Mouse (Mus musculus): ENCODE measurements around the gene Gpr135.
A peak's percentile ranks its signal among the peaks of the same experiment; 100 is the strongest.

Gpr135 gene

DNA sequence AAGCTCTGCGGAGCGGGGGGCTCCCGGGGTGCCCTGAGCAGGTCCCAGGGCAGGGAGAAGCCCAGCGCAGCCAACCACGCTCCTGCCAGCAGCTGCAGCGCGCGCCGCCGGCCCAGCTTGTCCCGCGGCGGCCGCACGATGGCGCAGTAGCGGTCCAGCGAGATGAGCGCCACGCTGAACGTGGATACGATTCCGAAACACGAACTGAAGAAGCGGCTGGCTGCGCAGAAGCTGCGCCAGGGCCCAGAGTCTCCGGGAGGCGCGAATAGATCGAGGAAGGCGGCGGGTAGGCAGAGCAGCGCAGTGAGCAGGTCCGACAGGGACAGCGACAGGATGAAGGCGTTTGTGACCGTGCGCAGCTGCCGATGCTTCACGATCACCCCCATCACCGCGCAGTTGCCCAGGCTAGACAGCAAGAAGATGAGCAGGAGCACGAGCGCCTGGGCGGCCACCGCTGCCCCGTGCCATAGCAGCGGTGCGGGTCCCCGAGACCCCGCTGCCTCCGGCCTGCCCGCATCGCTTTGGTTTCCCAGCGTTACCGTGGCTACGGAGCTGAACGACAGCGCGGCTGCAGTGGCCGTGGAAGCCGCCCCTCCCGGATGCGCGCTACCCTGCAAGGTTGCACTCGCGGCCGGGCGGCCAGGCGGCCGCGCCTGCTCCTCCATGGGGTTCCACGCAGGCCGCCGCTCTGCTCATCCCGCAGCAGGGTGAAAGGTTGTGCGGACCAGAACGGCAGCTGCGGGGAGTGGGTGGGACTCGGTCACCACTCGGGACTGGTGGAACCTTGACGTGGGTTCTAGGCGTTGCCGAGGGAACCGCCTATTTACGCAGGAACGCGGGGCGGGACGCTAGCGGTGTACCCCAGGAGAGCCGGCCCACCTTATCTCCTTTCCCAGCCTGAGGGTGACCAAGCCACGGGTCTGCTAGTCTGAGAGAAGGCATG, at the start of gene Gpr135:
Gene Gpr135, minus strand, starts transcription at position 799 of the 943 bp plus-strand sequence.
- DNase-seq (ENCODE audit: low spot score) = peak; percentile 65

DNA sequence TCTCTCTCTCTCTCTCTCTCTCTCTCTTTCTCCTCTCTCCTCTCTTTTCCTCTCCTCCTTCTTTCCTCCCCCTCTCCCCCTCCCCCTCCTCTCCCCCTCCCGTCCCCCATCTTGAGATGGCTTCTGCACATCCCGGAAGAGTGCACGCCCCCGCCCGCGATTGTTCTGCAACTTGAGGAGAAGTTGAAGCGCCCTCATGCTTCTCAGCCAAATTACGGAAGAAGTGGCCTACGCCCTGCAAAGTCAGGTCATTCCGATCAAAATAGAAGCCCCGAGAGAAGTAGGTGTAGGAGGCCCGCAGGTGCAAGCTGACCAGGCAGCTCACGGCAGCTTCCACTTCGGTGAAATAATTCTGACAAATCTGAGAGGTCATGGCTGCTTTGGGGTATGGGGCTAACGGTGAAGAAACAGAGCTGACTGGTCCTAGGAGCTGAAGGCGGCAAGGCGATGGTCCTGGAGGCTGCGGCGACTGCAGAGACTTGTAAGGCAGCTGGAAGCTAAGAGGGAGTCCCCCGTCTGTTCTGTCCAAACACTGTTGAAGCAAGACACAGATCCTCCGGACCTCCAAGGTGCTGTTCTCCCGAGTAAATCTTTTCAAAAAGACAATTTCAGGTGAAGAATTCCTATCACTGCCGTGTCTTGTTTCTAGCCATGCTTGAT, 44.9 kb upstream of the Gpr135 start:
- no peak for DNase-seq (ENCODE audit: low spot score)

DNA sequence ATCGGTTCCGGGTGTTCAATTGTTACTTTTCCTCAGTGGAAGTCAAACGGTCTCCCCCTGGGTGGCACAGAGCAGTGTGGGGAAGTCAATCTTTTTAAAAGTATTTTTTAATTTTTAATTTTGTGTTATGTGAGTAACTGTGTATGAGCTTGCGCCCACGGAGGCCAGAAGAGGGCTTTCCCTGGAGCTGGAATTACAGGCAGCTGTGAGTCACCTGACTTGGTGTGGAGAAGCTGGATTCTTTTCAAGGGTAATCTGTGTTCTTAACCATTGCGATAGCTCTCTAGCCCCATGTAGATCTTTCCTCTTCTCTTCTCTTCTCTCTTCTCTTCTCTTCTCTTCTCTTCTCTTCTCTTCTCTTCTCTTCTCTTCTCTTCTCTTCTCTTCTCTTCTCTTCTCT, 44.2 kb upstream of the Gpr135 start:
- no peak for DNase-seq (ENCODE audit: low spot score)

DNA sequence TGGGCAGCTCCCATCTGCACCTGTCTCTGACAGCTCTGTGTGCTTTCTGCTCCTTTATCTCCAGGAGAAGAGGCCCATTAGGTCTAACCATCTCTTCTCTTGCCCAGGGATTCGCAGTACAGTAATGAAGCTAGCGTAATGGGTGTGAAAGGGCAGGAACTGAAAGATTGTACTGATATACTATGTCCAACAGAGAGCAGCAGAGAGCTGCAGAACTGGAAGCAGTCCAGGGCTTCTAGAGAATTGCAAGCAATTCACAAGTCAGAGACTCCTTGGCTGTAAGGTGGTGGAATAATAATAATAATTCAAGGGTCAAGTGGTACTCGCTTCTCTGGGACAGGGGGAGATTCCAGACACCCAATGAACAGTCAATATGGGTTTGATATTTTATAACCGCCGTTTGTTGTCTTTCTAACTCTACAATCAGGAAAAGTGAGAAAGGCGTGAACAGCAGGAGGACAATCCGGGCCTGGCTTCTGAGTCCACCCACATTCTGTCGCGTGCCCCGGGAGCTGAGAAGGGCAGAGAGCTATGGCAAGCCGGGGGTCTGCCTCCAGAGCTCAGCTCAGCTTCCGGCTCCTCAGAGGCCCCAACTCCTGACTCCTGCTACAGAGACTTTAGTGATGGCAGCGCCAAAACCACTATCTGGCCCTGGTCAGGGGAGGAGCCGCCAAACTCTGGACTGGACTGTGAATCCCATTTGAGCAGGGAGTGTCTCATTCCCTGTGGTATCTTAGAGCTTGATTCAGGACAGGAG, 33.8 kb upstream of the Gpr135 start:
- peak; percentile 33 for DNase-seq (ENCODE audit: low spot score)

DNA sequence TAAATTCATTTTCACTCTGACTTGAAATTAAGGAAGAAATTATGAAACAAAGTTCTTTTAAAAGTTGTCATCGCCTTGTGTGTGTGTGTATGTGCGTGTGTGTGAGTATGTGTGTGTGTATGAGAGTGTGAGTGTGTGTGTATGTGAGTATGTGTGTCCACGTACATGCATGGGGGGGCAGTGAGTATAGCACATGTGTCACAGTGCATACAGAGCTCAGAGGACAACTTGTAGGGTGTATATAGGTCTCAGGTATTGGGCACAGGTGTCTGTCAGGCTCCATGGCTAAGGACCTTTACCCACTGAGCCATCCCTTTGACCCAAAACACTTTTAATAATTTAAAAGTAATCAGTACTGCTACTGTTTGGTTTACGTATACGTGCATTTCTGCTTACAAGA, 33.1 kb upstream of the Gpr135 start:
- no peak for DNase-seq (ENCODE audit: low spot score)

DNA sequence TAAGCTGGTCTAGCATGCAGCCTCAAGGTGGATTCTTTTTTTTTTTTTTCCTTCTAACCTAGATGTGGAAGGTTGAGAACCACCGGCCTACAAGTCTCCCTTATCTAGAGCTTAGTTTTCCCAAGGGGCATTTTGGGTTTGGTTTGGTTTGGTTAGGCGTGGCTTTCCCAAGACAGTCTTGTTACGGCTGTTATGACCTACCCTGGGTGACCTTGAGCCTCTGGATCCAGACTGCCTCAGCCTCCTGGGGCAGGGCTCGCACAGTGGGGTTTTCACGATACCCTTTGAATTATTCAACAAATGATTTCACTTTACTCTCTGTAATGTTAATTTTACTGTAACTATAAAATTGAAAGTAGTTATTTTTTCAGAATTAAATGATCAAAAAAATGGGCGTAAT, 31.9 kb upstream of the Gpr135 start:
- DNase-seq (ENCODE audit: low spot score) = no peak

DNA sequence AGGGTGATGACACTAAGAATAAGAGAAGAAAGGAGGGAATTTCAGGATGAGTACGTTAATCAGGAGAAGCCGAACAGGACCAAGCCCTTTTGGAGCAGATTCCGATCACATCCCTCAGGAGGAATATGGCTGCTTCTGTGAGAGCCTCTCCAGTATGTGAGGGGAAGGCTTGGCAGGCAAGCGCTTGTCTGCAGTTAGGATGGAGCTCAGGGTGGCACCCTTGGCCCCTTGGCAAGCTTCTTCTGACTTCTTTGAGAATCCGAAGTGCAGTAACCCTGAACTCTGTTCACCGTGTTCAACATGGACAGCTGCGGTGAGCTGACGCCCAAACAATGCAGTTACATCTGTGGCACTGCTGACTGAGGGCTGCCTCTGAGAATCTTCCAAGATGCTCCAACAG, 26.0 kb upstream of the Gpr135 start:
- no peak for DNase-seq (ENCODE audit: low spot score)

DNA sequence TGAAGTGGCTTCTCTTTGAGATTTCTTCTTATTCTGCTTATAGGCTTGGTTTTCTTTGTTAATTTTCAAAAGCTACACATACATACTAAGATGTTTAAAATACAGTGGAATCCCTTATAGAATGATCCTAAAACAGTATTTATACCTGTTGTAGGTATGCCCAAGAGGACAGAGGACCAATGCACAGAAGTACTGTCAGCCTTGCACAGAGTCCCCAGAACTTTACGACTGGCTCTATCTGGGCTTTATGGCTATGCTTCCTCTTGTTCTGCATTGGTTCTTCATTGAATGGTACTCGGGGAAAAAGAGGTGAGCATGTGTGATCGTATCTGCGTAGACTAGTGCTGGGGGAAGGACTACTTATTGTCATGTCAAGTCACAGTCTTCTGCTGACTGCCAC, 18.9 kb upstream of the Gpr135 start:
- no peak for DNase-seq (ENCODE audit: low spot score)

DNA sequence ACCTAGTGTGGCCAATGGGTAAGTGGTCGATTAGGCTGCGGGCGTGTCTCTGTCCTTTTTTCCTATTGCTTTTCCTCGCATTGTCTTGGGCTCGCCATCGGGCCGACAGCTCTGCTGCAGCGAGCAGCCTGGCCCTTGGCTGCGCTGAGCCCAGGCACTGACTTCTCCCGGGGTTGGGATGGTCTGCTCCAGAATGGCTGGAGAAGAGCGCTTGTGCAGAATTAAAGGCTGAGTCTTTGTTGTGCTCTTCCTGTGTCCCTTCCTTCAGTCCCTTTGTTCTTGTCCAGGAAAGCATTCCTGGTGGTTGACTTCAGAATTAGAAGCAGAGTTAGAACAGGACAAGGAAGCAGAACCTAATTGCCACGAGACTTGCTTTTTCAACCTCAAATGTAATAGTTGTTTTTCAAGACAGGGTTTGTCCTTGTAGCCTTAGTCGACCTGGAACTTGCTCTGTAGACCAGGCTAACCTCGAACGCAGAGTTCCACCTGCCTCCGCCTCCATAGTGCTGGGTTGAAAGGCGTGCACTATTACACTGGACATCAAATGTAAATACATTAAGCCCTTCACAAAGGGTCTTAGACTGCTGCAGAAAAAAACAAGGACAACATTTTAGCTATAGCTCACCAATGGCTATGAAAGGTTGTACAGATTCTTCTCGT, 15.4 kb upstream of the Gpr135 start:
- no peak for DNase-seq (ENCODE audit: low spot score)

DNA sequence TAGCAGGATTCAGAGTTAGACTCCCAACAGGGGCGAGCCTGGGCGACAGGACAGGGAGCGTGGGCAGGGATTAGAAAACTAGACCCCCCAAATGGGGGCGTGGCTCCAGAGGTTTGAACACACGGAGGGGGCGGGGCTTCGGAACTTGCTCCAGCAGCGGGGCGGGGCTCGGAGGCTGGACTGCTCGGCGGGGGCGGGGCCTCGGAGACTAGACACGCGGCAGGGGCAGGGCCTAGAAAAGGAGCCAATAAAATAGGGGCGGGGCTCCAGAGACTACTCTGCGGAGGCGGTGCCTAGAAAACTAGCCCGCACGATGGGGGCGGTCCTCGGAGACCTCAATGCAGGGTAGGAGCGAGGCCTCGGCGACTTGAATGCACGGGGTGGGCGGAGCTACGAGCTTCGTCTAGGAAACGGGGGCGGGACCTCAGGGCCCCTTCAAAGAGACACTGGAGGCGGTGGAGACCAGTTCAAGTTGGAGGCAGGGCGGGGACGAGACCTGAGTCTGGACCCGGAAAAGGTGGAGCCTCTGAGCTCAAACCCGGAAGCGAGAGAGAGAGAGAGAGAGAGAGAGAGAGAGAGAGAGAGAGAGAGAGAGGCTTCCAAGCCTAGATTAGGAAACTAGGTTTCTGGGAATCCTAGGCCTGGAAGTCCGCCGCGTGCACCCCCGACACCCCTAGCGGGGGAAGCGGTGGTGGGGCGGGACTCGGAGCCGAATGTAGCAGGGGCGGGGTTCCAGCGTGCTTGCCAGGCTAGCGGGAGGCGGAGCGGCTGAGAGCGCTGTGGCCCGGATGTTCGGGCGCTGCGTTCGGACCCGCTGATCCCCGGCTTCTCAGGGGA, 14.6 kb upstream of the Gpr135 start, which contains the start of the genes L3hypdh and Jkamp:
Gene L3hypdh, minus strand, starts transcription at position 111 of the 837 bp plus-strand sequence.
Gene Jkamp, plus strand, starts transcription at position 261 of the 837 bp plus-strand sequence.
- DNase-seq (ENCODE audit: low spot score) = peak; percentile 94

DNA sequence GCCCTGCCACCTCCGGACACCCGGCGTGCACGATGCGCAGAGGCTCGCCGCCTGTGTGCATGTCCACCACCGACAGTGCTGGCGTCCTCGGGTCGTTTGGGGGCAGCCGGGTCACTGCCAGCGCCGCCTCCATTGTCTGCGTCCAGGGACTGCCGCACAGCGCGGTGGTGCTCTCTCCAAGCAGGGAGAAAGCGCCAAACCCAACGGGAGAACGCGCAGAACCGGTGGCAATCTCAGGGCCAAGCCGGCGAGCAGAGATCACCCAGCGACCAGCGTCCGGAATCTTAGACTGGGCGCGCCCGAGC, 14.1 kb upstream of the Gpr135 start:
- no peak for DNase-seq (ENCODE audit: low spot score)

DNA sequence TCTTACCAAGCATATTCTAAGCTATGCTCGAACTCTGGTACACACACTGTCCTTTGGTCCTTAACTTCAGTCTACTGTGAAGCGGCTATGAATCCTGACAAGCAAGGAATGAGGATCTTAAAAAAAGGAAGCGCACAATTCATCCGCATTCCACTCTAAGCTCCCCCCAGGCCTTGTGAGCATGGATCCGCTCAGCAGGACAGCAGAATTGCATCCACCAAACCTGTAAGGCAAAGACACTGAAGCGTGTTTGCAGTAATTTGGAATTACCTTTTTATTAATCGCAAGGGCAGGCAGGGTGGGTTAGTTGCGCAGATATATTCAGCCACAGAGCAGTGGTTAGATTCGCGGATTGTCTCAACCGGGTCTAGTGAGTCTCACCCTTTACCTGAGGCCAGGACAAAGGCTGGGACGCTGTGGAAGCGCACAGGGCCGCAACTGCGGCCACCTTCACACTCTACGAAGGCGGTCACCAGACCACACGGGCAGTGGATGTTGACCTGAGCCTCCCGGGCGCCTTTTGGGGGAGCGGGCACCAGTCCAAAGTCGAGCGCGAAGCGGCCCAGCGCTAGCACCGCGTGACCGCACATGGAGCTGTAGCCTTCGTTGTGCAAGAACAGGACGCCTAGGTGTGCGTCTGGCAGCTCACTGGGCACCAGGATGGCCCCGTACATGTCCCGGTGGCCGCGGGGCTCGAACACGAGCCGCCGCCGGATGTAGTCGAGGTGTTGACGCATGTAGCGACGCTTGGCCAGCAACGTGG, 13.5 kb upstream of the Gpr135 start:
- DNase-seq (ENCODE audit: low spot score) = peak; percentile 44

DNA sequence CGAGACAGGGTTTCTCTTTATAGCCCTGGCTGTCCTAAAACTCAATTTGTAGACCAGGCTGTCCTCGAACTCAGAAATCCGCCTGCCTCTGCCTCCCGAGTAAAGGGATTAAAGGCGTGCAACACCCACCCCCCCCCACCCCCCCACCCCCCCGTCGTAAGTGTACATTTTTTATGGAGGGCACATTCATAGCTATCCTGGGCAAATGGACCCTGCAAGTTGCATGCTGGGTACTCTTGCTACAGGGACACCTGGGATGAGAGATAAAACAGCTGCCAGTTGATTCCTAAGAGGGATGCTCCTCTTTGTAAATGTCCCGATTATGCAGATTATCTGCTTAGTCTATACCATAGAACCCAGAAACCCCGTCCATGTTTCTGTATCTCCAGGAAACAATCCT, 12.3 kb upstream of the Gpr135 start:
- DNase-seq (ENCODE audit: low spot score) = no peak

DNA sequence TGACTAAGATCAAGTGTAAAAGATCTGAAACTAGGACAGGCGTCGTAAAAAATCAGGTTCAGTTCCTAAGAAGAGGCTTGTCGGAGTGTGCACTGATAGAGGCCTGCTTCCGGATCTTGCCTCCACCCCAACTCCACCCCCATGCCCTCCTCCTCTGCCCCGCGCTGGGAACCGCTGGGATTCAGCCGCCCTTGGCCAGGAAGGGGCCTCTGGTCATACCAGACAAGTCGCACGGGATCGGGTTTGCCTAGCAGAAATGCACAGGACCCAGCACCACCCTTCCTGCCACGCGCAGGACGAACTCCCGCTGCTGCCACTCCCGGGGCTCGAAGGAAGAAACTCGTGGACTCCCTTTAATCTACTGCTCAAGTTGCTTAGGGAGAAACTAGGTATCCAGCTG, 11.4 kb upstream of the Gpr135 start:
- DNase-seq (ENCODE audit: low spot score) = no peak

DNA sequence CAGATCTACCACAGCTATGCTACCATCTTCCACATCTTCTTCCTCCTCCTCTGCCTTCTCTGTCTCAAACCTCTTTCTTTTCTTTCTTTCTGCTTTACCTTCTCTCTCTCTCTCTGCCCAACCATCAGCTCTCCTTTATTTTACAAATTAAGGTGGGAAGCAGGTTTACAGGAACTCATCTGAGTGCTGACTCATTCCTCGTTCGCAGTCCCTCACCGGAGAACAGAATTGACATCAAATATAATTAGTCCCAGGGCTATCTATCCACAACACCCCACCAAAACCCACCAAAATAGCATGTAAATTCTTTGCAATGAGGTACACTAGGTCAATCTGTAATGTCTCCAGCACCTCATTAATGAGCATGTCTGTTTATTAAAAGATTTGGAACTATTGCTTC, 11.0 kb upstream of the Gpr135 start:
- no peak for DNase-seq (ENCODE audit: low spot score)

DNA sequence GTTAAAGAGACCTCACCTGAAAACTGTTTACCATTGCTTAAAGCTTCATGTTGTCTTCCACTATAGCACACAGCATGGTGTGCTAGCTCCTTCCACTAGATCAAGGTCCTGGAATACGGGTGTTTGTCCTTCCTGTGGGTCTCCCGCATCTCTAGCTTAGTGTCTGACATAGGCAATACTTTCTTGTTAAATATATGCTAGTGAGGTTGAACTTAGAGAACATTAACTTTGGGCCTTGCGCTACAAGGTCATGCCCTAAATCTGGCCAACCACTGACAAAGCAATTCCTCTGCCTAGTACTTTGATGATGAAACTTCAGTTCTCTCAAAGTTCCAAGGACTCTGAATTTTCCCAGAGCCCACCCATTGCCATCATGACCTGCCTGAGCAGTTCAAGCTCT, 7.3 kb upstream of the Gpr135 start:
- no peak for DNase-seq (ENCODE audit: low spot score)

DNA sequence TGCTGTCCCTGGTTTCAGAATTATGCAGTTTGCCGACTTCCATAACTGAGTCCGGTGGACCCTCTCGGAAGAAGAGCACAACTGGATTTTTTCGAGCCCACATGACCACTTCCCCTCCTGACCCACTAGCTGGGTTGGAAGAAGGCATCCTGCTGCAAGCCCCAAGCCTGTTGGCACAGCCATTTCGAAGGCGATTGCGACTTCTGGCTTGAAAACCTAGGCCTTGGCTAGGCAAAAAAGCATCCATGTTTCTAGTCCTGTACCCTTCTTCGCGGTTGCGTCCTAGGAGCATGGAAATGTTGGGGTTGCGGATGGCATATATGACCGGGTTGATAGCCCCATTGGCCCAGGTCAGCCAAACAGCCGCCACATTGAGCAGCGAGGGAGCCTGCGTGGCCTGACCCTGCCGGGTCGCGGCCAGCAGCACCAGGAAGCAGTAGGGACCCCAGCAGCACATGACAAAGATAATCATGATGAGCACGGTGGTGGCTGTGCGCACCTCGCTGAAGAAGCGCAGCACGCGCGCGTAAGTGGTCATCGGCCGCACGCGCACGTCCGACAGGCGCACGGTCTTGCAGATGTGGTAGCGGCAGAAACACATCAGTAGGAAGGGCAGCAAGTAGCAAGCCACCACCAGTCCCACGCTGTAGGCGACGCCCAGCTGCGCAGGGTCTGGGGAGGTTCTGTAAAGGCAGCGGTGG, 1.1 kb downstream of the Gpr135 start:
- DNase-seq (ENCODE audit: low spot score) = no peak

DNA sequence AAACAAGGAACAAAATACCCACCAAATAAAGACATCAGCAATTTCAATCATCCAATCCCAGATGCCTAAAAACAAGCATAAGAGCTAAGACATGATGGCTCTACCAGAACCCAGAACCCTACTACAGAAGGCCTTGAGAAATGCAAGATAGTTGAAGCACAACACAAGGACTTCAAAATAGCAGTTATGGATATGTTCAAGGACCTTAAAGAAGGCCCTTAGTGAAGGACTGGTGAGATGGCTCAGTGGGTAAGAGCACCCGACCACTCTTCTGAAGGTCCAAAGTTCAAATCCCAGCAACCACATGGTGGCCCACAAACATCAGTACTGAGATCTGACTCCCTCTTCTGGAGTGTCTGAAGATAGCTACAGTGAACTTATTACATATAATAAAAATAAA, 13.1 kb downstream of the Gpr135 start:
- no peak for DNase-seq (ENCODE audit: low spot score)

DNA sequence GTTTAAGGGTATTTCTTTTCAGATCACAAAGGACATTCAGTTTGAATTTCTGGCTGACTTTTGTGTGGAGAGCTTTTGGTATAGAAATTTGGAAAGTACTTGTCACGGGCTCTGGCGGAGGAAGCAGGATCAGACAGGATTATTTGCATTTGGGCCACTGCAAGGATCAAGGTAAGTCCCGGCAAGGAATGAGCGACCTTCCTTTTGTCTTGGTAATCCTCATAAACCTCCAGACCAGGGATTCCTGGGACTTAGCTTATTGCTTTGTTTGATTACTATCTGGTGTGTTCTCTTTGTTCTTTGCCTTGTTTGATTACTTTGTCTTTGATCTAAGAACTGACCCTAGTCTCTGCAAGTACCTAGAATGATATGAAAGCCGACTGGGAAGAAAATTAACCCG, 17.1 kb downstream of the Gpr135 start:
- no peak for DNase-seq (ENCODE audit: low spot score)

DNA sequence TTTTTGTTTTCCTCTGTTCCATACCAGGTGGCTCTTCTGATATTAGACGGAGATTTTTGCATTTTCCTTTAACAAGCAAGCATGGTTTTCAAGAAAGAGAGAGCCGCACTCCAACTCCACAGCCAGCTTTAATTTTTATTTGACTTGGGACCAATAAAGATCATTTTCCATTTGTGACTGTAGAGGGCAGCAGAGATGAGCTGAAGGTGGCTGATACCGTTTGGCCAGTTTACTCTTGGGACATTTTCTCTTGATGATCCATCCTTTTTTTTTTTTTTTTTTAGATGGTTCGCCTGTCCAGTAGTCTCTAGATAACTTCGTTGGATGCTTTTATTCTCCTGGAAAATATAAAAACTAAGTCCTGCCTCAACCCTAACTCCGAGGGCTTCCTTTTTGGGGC, 17.6 kb downstream of the Gpr135 start:
- DNase-seq (ENCODE audit: low spot score) = no peak
